Mouse (Mus musculus) stomach, postnatal 0 days (tissue): Measurements from ENCODE around the gene Mast4.

Source experiments
- CTCF ChIP-seq: IDR thresholded peaks from 2 replicates; pipeline ENCODE4 v1.5.1; 2016; ENCODE audit warnings: antibody characterized with exemption, low read depth, mild to moderate bottlenecking, moderate library complexity
- EP300 ChIP-seq: optimal IDR thresholded peaks from 2 replicates; pipeline ENCODE3; 2016; ENCODE audit warnings: antibody characterized with exemption

GRCm38 (mm10) chr13:103149415-103149814 lies 184.9 kb downstream of the Mast4 start:
- TF ChIP-seq CTCF (no peak), EP300 (no peak)
